Mouse (Mus musculus) gastrocnemius, postnatal 4 days (tissue): ENCODE measurements around the gene Zbtb7b. TPM values are rescaled to one million over a fixed set of nuclear protein-coding genes. Genes with fewer than 3 reads are reported as not detected.
"Not testable (repeated sequence)": the region's sequence is repeated elsewhere in the genome, so short reads cannot be mapped to it uniquely, and the experiment has no call there.

Source experiments
- DNase-seq, 2 experiments: peaks; one replicate each; pipeline ENCODE4 v3.0.0; 2021 to 2022; ENCODE audit warnings: low spot score in 2 of 2, mixed read lengths in 2 of 2
- long read RNA-seq, 2 experiments: library from polyadenylated mRNA; stranded (forward); transcript quantifications; one replicate each; pipeline ENCODE4 v2.0.0; 2021
- total RNA-seq, 2 experiments: library from RNA; stranded (reverse); gene quantifications; 2 replicates each; pipeline ENCODE4 v1.2.3; 2021

Gene Zbtb7b
- total RNA-seq: 10 to 100 TPM; 14.1 to 23.9 TPM
- long read RNA-seq, experiment 1, partial matches to known transcripts: 3 of 6 reads
- long read RNA-seq, experiment 1, other reads (novel, unspliced or antisense): 2 of 6 reads
- long read RNA-seq, experiment 2, partial matches to known transcripts: 62 of 73 reads
- long read RNA-seq, experiment 2, other reads (novel, unspliced or antisense): 6 of 73 reads

GRCm38 (mm10) chr3:89394006-89394893 lies at the start of gene Zbtb7b:
Zbtb7b (minus strand) TSS chr3:89394776.
- peak; percentile 70 to 81 for DNase-seq

- no peak for DNase-seq
Observed at GRCm38 (mm10) chr3:89440691-89441090, 46.1 kb upstream of the Zbtb7b start.

DNA sequence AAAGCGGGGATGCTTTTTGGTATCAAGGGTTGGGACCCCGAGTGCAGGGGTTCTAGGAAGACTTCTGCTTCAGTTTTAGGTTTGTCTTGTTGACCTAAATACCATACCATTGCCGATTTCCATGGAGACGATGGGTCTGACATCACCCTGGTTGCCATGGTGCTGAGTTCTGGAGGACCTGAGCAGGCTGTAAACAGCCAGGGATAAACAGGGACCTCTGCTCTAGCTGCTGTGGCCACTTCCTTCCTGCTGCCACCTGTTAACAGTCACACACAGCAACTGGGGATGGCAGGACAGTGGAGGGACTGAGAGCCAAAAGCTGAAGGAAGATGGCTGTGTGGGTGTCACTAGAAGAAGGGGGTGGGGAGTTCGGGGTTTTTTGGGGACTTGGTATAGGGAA lies 42.7 kb upstream of the Zbtb7b start:
- DNase-seq: no peak

- peak in 1 of 2 experiments; percentile 62 for DNase-seq
Observed at GRCm38 (mm10) chr3:89436176-89437113, 41.9 kb upstream of the Zbtb7b start, which contains the start of gene Pbxip1. Pbxip1 (plus strand) TSS chr3:89436706.

GRCm38 (mm10) chr3:89435041-89435440 lies 40.5 kb upstream of the Zbtb7b start:
- DNase-seq: no peak

GRCm38 (mm10) chr3:89434532-89434931 lies 40.0 kb upstream of the Zbtb7b start:
- DNase-seq: no peak

- no peak for DNase-seq
Observed at GRCm38 (mm10) chr3:89432606-89433005, 38.0 kb upstream of the Zbtb7b start.

DNA sequence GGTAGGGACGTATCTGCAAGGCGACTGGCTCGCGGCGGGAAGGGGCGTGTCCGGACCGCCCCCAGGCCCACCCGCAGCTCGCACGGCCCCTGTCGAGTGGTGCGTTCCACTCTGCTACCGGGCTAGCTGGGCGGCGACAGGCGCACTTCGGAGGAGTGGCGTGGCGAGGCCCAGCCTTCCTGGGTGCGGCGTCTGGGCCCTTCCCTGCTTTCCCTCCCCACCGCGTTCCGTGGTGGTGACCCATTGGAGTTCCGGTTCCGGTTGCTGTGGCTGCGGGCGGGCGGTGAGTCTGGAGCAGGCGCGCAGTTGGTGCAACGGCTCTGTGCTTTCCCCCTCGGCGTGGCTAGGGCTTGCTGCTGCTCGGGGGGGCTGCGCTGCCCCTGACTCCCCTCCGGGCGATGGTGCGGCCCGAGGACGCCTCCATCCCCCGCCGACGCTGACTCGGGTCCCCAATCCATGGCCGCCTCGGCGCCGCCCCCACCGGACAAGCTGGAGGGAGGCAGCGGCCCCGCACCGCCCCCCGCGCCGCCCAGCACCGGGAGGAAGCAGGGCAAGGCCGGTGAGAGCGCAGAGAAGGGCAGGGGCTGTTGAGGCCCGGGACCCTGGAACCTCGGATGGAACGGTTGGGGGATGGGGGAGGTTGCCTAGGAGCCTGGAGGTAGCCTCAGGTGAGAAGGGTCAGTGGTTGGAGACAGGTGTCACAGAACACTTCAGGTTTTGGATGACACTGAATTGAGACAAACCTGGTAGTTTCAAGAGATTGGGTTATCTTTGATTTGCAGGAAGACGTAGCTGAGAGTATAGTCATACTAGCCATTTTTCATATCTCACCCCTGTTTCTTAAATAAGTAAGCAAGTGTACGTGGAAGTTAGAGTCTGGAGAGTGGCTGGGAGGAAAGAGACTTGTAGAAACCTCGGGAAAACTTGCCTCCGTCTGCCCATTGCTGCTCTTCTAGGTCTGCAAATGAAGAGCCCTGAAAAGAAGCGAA lies 35.9 kb upstream of the Zbtb7b start, which contains the start of gene Pygo2:
Gene Pygo2, plus strand, starts transcription at position 44 of the 989 bp plus-strand sequence.
- DNase-seq: peak; percentile 91 to 94

DNA sequence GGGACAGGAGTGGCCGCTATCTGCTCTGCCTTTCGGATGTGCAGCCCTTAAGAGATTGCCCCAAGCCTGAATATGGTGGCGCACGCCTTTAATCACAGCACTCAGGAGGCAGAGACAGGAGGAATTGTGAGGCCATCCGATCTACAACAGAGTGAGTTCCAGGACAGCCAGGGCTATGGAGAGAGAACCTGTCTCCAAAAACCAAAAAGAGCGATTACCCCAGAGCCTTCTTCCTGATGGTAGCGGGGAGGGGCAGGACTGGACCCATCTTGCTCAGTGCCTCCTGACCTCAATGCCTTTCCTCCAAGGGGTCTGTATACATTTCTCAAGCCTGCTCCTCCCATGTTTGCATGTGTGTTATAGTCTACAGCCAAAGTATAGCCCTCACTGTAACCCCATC lies 34.4 kb upstream of the Zbtb7b start:
- not testable (repeated sequence) for DNase-seq

DNA sequence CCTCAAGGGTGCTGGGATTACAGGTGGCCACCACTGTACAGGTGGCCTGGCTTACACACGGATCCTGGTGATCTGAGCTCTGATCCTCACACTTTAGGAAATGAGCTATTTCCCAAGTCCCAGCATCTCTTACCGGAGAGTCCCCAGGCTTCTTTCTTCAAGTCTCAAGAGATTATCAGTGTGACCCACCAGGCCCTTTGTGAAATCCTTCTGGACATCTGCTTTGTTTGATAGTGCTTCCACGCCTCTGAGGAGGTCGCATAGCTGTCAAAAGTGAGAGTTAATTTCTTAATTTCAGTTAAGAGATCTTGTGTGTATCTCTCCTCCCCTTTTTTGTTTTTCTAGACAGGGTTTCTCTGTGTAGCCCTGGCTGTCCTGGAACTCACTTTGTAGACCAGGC lies 31.3 kb upstream of the Zbtb7b start:
- no peak for DNase-seq

GRCm38 (mm10) chr3:89425141-89425525 lies 30.6 kb upstream of the Zbtb7b start:
- no peak for DNase-seq

- DNase-seq: no peak
Observed at GRCm38 (mm10) chr3:89424416-89425140, 30.0 kb upstream of the Zbtb7b start.

- DNase-seq: no peak
Observed at GRCm38 (mm10) chr3:89422556-89423205, 28.1 kb upstream of the Zbtb7b start.

DNA sequence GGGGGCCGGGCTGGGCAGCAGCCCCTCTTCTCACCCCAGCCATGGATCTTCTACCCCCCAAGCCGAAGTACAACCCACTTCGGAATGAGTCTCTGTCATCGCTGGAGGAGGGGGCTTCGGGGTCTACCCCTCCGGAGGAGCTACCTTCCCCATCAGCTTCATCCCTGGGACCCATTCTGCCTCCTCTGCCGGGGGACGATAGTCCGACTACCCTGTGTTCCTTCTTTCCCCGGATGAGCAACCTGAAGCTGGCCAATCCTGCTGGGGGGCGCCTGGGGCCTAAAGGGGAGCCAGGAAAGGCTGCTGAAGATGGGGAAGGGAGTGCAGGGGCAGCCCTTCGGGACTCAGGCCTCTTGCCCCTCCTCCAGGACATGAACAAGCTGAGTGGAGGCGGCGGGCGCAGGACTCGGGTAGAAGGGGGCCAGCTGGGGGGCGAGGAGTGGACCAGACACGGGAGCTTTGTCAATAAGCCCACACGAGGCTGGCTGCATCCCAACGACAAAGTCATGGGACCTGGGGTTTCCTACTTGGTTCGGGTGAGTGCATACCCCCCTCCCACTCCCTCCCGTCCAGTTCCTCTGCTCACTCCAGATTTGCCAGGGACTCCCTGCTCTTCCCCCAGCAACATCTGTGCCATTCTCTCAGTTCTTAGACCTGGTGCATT lies 27.4 kb upstream of the Zbtb7b start:
- peak in 1 of 2 experiments; percentile 53 for DNase-seq

- DNase-seq: peak; percentile 50 to 83
Observed at GRCm38 (mm10) chr3:89421002-89421774, 26.6 kb upstream of the Zbtb7b start.

DNA sequence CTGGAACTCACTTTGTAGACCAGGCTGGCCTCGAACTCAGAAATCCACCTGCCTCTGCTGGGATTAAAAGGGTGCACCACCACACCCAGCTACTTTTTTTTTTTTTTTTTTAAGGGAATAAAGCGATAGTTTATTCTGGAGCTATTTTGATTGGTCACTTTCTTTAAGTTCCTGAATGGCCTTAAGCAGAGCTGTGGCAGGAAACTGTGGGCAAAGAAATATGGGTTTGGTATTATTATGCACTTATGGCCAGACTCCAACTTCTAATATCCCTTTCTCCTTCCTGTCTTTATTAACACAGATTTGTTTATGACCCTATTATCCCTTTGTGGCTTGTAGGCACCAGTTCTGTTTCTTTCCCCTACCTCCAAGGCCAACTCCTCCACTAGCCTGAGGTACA lies 25.8 kb upstream of the Zbtb7b start:
- DNase-seq: no peak

DNA sequence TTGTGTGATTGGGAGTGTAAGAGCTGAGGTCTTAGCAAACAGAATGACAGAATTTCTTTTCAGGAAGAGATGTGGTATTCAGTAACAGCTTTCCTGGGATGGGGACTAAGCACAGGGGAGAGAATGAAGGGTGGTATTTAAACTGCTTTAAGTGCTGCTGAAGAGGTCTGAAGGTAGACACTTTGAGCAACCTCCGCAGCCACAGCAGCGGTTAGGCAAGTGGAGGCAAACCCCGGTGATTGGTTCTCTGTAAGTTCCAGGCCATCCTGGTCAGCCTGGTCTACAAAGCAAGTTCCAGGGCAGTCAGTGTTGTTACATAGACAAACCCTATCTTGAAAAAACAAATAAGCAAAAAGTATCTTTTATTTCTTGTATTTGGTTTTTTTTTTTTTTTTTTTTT lies 25.4 kb upstream of the Zbtb7b start:
- no peak for DNase-seq
